Mouse (Mus musculus) small intestine, adult 2 months (tissue): ENCODE data around the gene Arel1. TPM values are rescaled to one million over a fixed set of nuclear protein-coding genes. Genes with fewer than 3 reads are reported as not detected.

Source experiments
- H3K27ac ChIP-seq: fragments of 200-500 bp; 2 replicates; pipeline ENCODE4 v1.5.1; 2012; ENCODE audit warnings: low read depth, low read length, control low read depth, inconsistent platforms; ENCODE audit not compliant: insufficient read depth
- H3K27me3 ChIP-seq: fragments of 200-500 bp; 2 replicates; pipeline ENCODE4 v1.6.1; 2012; ENCODE audit warnings: mild to moderate bottlenecking, moderate library complexity, low read length, inconsistent platforms; ENCODE audit not compliant: control insufficient read depth, insufficient read depth
- H3K36me3 ChIP-seq: fragments of 200-500 bp; 2 replicates; pipeline ENCODE4 v1.6.1; 2012; ENCODE audit warnings: mild to moderate bottlenecking, low read length, control low read depth, inconsistent platforms; ENCODE audit not compliant: control insufficient read depth, insufficient read depth
- H3K4me1 ChIP-seq: fragments of 200-500 bp; 2 replicates; pipeline ENCODE4 v1.6.1; 2012; ENCODE audit warnings: low read length, inconsistent platforms, mixed read lengths; ENCODE audit not compliant: control insufficient read depth, insufficient read depth, insufficient read length
- H3K4me3 ChIP-seq: fragments of 200-500 bp; 2 replicates; pipeline ENCODE4 v1.5.1; 2012; ENCODE audit warnings: low read depth, mild to moderate bottlenecking, control low read depth, inconsistent platforms, low read length, moderate library complexity
- CTCF ChIP-seq: fragments of 200-500 bp; IDR thresholded peaks from 2 replicates; pipeline ENCODE4 v1.5.1; 2012; ENCODE audit warnings: low read depth, mild to moderate bottlenecking, control low read depth, inconsistent platforms, low read length, moderate library complexity, mixed read lengths; ENCODE audit not compliant: insufficient replicate concordance, insufficient read length; ENCODE audit errors: extremely low read depth
- POLR2A ChIP-seq: fragments of 200-500 bp; IDR thresholded peaks from 2 replicates; pipeline ENCODE4 v1.6.1; 2012; ENCODE audit warnings: low read depth, mild to moderate bottlenecking, control low read depth, inconsistent platforms, low read length, moderate library complexity
- whole genome bisulfite sequencing: fragments of 180-500 bp; shearing (Covaris S2); methylation state at CpG from one replicate; pipeline ENCODE4 v1.1.7; 2018; 5-methylcytosine and 5-hydroxymethylcytosine counted together
- polyA plus RNA-seq: library from polyadenylated mRNA; depleted of rRNA; stranded (reverse); fragments of >200 nt; gene quantifications from 2 replicates; pipeline ENCODE4 v1.2.3, GENCODE M21; 2012; rRNA removed

Gene Arel1
- 10.7 and 19.7 TPM in 2 replicates for polyA plus RNA-seq

- H3K4me3 ChIP-seq: peak within 1 kb of the TSS; percentile 97
- H3K27ac ChIP-seq: peak within 1 kb of the TSS; percentile 58
- TF ChIP-seq CTCF (no peak), POLR2A (peak; percentile 49; the same call in 1 of the 2 replicates)
- peaks cover 20% of the 10 kb centered on the region for H3K36me3 ChIP-seq
- H3K4me1 ChIP-seq: peaks cover 5% of the 10 kb centered on the region
- no peaks in the 10 kb centered on the region for H3K27me3 ChIP-seq
- WGBS: under 1% methylated on average over 42 of the region's 42 CpGs
Observed at GRCm38 (mm10) chr12:84970428-84971096, at the start of gene Arel1, which contains the start of gene Fcf1. Gene Arel1, minus strand, starts transcription at chr12:84970900. Gene Fcf1, plus strand, starts transcription at chr12:84970897.

GRCm38 (mm10) chr12:85012185-85012584 lies 41.5 kb upstream of the Arel1 start:
- no peak for TF ChIP-seq POLR2A
- no peak for TF ChIP-seq CTCF
- H3K4me1 ChIP-seq: no peaks in the 10 kb centered on the region
- H3K27ac ChIP-seq: no peak overlapping the region
- WGBS: 66% methylated on average over 2 of the region's 2 CpGs
- H3K4me3 ChIP-seq: no peak overlapping the region
- H3K27me3 ChIP-seq: no peaks in the 10 kb centered on the region
- peaks cover 24% of the 10 kb centered on the region for H3K36me3 ChIP-seq

GRCm38 (mm10) chr12:85010541-85010940 lies 39.8 kb upstream of the Arel1 start:
- Histone ChIP-seq H3K36me3 (peaks cover 20% of the 10 kb centered on the region), H3K27ac (no peak overlapping the region), H3K4me3 (no peak overlapping the region), H3K4me1 (no peaks in the 10 kb centered on the region), H3K27me3 (no peaks in the 10 kb centered on the region)
- TF ChIP-seq POLR2A (no peak), CTCF (no peak)
- 83% methylated on average over 2 of the region's 2 CpGs for WGBS

GRCm38 (mm10) chr12:85009776-85010175 lies 39.1 kb upstream of the Arel1 start:
- Histone ChIP-seq H3K4me1 (no peaks in the 10 kb centered on the region), H3K27ac (no peak overlapping the region), H3K4me3 (no peak overlapping the region), H3K36me3 (peaks cover 17% of the 10 kb centered on the region), H3K27me3 (no peaks in the 10 kb centered on the region)
- 58% methylated on average over 1 of the region's 1 CpGs for WGBS
- TF ChIP-seq POLR2A (no peak), CTCF (no peak)

GRCm38 (mm10) chr12:85007021-85007420 lies 36.3 kb upstream of the Arel1 start:
- TF ChIP-seq POLR2A (no peak), CTCF (no peak)
- Histone ChIP-seq H3K27ac (no peak overlapping the region), H3K4me3 (no peak overlapping the region), H3K36me3 (peaks cover 3% of the 10 kb centered on the region; the same call in 1 of the 2 replicates), H3K27me3 (no peaks in the 10 kb centered on the region), H3K4me1 (no peaks in the 10 kb centered on the region)

GRCm38 (mm10) chr12:85006206-85006605 lies 35.5 kb upstream of the Arel1 start:
- WGBS: 89% methylated on average over 1 of the region's 1 CpGs
- no peaks in the 10 kb centered on the region for H3K4me1 ChIP-seq
- H3K27me3 ChIP-seq: no peaks in the 10 kb centered on the region
- H3K27ac ChIP-seq: no peak overlapping the region
- TF ChIP-seq POLR2A (no peak), CTCF (no peak)
- H3K36me3 ChIP-seq: peaks cover 3% of the 10 kb centered on the region; the same call in 1 of the 2 replicates
- H3K4me3 ChIP-seq: no peak overlapping the region

- Histone ChIP-seq H3K27me3 (no peaks in the 10 kb centered on the region), H3K36me3 (no peaks in the 10 kb centered on the region), H3K4me1 (peaks cover 10% of the 10 kb centered on the region), H3K27ac (no peak overlapping the region), H3K4me3 (no peak overlapping the region)
- no peak for TF ChIP-seq CTCF
- TF ChIP-seq POLR2A: no peak
Observed at GRCm38 (mm10) chr12:84999053-84999452, 28.4 kb upstream of the Arel1 start.
